In the genomic region with DNA sequence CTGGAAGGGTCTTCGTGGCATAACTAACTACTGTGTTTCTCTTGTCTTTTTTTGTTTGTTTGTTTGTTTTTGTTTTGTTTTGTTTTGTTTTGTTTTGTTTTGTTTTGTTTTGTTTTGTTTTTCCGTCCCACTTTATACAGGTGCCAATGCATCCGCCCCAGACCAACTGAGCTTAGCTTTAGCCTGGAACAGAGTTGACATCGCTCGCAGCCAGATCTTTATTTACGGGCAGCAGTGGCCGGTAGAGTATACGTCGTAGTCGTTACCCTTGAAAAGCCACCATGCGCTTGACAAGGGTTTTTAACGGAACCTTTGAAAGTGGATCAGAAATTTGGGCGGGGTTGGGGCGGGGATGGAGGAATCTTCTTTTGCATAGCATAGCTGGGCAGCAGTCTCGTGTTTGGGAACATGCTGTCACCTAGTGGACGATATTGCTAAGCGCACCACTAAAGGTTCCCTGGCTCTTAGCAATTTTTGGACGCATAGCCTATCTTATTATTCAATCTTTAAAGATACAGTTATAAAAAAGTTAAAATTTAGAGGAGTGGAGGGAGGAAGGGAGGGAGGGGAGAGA, we compare ENCODE assay signal across 8 mouse cellular contexts.
A peak's percentile ranks its signal among the peaks of the same experiment; 100 is the strongest.
DNase-seq lines count a peak whose midpoint lies in the region; ATAC-seq and TF ChIP-seq lines count a peak whose summit lies in the region.

No protein-coding gene starts in this region.

- no peak overlapping the region for H3K4me3 ChIP-seq in intestine, postnatal 0 days (ENCODE audit: low read depth, low read length)
- no peak overlapping the region; the same call in 1 of the 2 replicates for H3K4me3 ChIP-seq in midbrain, embryonic 14.5 days (replicated peaks; ENCODE audit: low read depth, low read length)

- H3K9me3 ChIP-seq in intestine, postnatal 0 days (ENCODE audit: control insufficient read depth) = no peaks in the 10 kb centered on the region
- no peaks in the 10 kb centered on the region for H3K9me3 ChIP-seq in midbrain, embryonic 14.5 days (ENCODE audit: control insufficient read depth, low read length)

- intact Hi-C loops in left cerebral cortex, postnatal 36 days (cut with DNase I) = loop anchor here (2.0 to 10.0 kb wide), 3 partner anchors 249 to 547 kb away; no protein-coding TSS in a partner anchor

- H3K27me3 ChIP-seq in intestine, postnatal 0 days (replicated peaks; ENCODE audit: control insufficient read depth, insufficient read depth, low read length) = no peaks in the 10 kb centered on the region
- H3K27me3 ChIP-seq in midbrain, embryonic 14.5 days (ENCODE audit: control insufficient read depth, insufficient read depth, low read length) = no peaks in the 10 kb centered on the region

- no peaks in the 10 kb centered on the region for H3K4me1 ChIP-seq in intestine, postnatal 0 days (replicated peaks; ENCODE audit: control insufficient read depth, insufficient read depth, low read length)
- no peaks in the 10 kb centered on the region for H3K4me1 ChIP-seq in midbrain, embryonic 14.5 days (ENCODE audit: control insufficient read depth, insufficient read depth, low read length)

- ATAC-seq in common myeloid progenitor, adult 5-6 weeks (replicated peaks; ENCODE audit: low read depth, poor library complexity, severe bottlenecking) = peak; percentile 97
- no peak for ATAC-seq in intestine, postnatal 0 days
- peak; percentile 92 for ATAC-seq in midbrain, embryonic 14.5 days (ENCODE audit: low FRiP score, low TSS enrichment)
- no peak for ATAC-seq in erythroid progenitor cell, adult 5-6 weeks (replicated peaks; ENCODE audit: low FRiP score, poor library complexity, severe bottlenecking)

- peak; percentile 78 for TF ChIP-seq CTCF in intestine, postnatal 0 days (IDR thresholded peaks at IDR 0.05; ENCODE audit: low read depth)

- no peak overlapping the region for H3K27ac ChIP-seq in intestine, postnatal 0 days (ENCODE audit: low read depth, low read length)
- no peak overlapping the region for H3K27ac ChIP-seq in midbrain, embryonic 14.5 days (replicated peaks; ENCODE audit: low read depth, low read length)

- WGBS in intestine, postnatal 0 days = 21% methylated on average over 18 of the region's 18 CpGs
- 24% methylated on average over 18 of the region's 18 CpGs for WGBS in midbrain, embryonic 14.5 days

- H3K36me3 ChIP-seq in intestine, postnatal 0 days (ENCODE audit: control insufficient read depth, insufficient read depth) = no peaks in the 10 kb centered on the region
- no peaks in the 10 kb centered on the region for H3K36me3 ChIP-seq in midbrain, embryonic 14.5 days (ENCODE audit: control insufficient read depth, insufficient read depth, low read length)

- no peak overlapping the region for H3K9ac ChIP-seq in intestine, postnatal 0 days (ENCODE audit: low read depth, low read length)
- no peak overlapping the region for H3K9ac ChIP-seq in midbrain, embryonic 14.5 days (replicated peaks; ENCODE audit: low read length)

- peak; percentile 27 for DNase-seq in ovary, postnatal 14 days (ENCODE audit: low spot score)
- DNase-seq in ovary, postnatal 10 days (ENCODE audit: low spot score) = no peak
- DNase-seq in gastrocnemius, postnatal 25 days = peak; percentile 22
- peak; percentile 54 to 62 for DNase-seq in left cerebral cortex, postnatal 36 days (ENCODE audit: low spot score in 2 of 2)
- peak; percentile 88 for DNase-seq in midbrain, embryonic 14.5 days

- H3K4me2 ChIP-seq in intestine, postnatal 0 days (replicated peaks; ENCODE audit: low read depth) = 0 out of 2 replicates have a peak overlapping the region, but pooled peaks have one; percentile 31
- H3K4me2 ChIP-seq in midbrain, embryonic 14.5 days (ENCODE audit: low read length) = peak overlapping the region; percentile 52

Comparison
In these comparisons a context has a peak if more than half of its experiments do, and no peak if none do; other contexts are left out.
1. ATAC-seq: peak in common myeloid progenitor, adult 5-6 weeks (single experiment) and midbrain, embryonic 14.5 days (single experiment); none in intestine, postnatal 0 days (single experiment) and erythroid progenitor cell, adult 5-6 weeks (single experiment).